Mouse (Mus musculus): ENCODE results near the gene Gm10354.
"Not testable (repeated sequence)": the region's sequence is repeated elsewhere in the genome, so short reads cannot be mapped to it uniquely, and the experiment has no call there.

Gene Gm10354

DNA sequence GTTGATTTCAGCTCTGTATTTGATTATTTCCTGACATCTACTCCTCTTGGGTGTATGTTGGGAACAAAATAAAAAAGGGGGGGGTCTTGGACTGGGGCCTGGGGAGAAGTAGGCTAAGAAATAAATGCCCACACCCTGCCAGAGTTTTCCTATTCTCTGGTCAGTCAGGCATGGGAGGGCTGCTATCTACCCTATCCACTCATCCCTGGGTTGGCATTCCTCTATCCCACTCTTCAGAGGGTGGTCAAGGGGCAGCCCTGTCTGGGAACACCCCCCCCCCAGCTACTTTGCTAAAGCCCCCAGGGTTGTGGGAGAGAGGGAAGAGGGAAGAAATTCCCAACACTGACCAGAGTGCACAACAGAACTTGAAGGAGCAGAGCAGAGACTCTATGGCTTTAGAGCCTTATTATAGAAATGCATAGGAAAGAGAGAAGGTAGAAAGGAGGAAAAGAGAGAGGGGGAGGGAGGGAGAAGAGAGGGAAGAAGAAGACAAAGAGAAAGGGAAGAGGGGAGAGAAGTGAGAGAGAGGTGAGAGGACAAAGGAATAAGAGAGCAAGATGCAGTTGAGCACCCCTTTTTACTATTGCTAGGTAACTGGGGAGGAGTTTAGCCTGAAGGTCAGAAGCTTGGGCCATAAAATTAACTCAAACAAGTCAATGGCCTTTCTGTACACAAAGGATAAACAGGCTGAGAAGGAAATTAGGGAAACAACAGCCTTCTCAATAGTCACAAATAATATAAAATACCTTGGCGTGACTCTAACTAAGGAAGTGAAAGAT, 22.6 kb downstream of the Gm10354 start:
- in situ Hi-C loops (cut with MseI, MboI): not testable (repeated sequence)

DNA sequence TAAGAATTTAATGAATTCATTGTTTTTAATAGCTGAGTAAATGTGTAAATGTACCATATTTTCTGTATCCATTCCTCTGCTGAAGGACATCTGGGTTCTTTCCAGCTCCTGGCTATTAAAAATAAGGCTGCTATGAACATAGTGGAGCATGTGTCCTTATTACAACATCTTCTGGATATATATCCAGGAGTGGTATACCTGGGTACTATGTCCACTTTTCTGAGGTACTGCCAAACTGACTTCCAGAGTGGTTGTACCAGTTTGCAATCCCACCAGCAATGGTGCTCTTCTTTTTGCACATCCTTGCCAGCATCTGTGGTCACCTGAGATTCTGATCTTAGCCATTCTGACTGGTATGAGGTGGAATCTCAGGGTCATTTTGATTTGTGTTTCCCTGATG, 25.1 kb downstream of the Gm10354 start:
- in situ Hi-C loops (cut with MseI, MboI): not testable (repeated sequence)

DNA sequence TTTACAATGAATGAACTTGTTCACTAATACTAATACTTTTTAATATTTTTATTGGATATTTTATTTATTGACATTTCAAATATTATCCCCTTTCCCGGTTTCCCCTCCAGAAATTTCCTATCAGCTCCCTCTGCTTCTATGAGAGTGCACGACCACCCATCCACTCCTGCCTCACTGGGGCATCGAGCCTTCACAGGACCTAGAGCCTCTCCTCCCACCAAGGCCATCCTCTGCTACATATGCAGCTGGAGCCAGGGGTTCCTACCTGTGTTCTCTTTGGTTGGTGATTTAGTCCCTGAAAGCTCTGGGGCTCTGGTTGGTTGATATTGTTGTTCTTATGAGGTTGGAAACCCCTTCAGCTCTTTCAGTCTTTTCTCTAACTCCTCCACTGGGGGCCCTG, 26.0 kb downstream of the Gm10354 start:
- in situ Hi-C loops (cut with MseI, MboI): not testable (repeated sequence)

DNA sequence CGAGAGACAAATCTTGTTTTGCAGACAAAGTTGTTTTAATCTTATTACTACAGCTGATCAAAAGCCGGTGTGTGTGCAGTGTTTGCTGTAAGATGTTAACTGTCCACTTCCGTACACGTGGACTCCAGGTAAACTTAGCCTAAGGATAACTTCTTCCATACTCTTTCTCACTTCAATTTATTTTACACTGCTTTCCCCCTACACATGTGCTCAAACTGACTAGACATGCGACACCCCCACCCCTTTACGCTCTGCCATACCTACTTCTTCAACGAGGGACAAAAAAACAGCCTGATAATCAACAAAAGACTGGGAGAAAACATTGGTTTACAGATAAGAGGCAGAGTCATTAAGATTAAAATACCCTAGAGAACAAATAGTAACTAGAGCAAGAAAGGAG, 26.9 kb downstream of the Gm10354 start:
- in situ Hi-C loops (cut with MseI, MboI): not testable (repeated sequence)

DNA sequence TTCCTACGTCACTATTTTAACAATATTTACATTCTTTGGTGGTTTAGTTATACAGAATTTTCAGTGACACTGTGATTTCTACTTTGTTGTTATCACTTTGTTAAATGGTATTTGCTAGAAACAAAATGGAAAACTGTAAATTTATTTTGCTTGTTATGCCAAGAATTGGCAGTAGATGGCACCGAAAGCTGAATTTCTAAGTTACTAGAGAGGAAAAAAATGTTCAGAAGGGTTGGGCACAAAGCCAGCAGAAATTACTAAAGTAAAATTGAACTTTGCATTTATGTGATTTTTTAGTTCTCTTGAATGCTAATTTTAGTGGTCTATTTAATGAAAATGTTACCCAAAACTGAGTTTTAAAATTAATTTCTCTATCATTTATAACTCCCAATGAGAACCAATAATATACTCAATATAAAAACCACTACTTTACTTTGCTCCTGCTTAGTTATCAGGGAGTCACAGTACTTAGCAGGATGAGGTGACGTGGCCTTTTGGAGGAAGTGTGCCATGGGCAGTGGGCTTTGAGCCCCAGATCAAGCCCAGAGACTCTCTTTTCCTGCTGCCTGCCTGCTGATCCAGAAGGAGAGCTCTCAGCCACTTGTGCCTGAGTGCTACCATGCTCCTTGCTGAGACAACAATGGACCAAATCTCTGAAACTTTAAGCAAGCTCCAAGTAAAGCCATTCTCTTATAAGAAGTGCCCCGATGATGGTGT, 31.1 kb downstream of the Gm10354 start:
- in situ Hi-C loops (cut with MseI, MboI): not testable (repeated sequence)

DNA sequence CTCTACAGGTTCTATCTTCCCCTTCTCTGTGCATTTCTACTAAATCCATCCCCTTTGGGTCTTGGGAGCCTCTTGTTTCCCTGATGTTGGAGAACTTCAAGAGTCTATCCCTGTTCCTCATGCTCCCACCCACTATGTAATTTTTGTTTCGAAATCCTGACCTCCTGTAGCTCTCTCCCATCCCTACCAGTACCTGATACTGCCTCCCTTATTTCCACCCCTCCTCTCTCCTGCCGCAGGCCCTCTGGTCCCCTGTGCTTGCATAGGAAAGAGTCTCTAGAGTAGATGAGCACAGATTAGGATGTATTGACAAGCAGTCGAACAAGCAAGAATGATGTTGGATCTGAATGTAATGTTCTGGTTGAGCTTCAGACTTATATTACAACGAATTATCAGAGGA, 33.2 kb downstream of the Gm10354 start:
- in situ Hi-C loops (cut with MseI, MboI): not testable (repeated sequence)

DNA sequence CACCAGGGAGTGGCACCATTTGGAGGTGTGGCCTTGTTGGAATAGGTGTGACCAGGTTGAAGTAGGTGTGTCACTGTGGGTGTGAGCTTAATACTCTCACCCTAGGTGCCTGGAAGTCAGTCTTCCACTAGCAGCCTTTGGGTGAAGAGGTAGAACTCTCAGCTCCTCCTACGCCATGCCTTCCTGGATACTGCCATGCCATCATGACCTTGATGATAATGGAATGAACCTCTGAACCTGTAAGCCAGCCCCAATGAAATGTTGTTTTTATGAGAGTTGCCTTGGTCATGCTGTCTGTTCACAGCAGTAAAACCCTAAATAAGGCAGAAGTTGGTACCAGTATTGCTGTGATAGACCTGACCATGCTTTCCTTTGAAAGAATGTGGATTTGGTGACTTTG, 37.7 kb downstream of the Gm10354 start:
- in situ Hi-C loops (cut with MseI, MboI): not testable (repeated sequence)

DNA sequence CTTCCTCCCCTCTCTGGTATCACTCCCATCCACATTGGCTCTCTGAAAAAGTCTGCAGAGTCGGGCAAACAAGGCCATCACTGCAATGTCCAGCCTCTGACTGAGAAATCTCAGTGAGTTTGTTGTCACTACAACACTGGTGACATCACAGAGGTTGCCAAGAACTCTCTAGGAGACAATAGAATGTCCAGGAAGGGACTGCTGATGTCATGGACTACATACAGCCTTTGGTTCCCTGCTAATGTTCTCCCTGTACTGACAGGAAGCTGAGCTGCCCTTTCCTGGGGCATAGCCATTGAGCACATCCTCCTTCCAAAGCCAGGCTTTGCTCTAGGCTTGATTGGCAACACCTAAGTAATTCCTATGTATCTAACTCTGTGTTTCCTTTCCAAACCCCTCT, 40.4 kb downstream of the Gm10354 start, which contains the start of gene Speer4e:
Gene Speer4e (minus strand): TSS at position 101 of the 400 bp plus-strand sequence.
- in situ Hi-C loops (cut with MseI, MboI): not testable (repeated sequence)

DNA sequence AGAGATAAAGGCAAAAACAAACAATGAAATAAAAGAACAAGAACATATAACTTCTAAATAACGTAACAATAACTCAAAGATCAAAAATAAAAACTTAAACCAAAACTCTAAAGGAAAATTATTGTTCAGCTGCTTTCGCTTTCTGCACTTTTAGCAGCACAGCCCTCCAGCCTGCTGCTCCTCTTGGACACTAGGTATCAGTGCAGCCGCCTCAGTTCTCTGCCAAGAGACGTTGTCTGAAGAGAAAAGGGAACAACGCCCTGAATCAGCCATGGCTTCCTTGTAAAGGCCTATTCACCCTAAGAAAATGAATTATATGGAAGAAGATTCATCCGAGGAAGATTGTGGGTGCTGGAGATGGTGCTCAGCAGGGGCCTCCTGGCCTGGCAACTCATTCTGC, 45.0 kb downstream of the Gm10354 start:
- in situ Hi-C loops (cut with MseI, MboI): not testable (repeated sequence)

DNA sequence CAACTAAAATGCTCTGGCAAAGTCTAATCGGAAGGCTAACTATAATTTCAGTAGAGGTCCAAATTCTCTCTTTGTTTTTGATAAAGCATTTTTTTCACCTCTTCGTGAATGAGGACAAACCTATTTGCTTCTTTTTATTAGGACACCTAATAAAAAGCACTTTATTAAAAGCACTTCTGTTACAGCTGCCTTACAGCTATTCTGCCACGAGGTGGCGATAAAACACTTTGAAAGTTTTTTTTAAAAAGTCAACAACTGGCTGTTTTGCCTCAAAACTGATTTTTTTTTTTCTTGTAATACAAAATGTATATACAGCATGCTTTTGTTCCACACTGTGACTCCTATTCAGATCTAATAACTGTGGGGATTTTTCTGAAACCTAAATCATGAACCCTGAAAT, 51.7 kb downstream of the Gm10354 start:
- in situ Hi-C loops (cut with MseI, MboI): not testable (repeated sequence)
